Mouse (Mus musculus) liver, embryonic 14.5 days (tissue): ENCODE measurements around the gene Ltb4r2. TPM values are rescaled to one million over a fixed set of nuclear protein-coding genes. Genes with fewer than 3 reads are reported as not detected.

Experiments used
- ATAC-seq: fragments of 200-750 bp; cut with Nextera tagmentation; 2 replicates; pipeline ENCODE4 v1.8.0; 2017; ENCODE audit warnings: moderate number of reproducible peaks, mild to moderate bottlenecking, moderate library complexity; ENCODE audit not compliant: insufficient read depth
- DNase-seq, 3 experiments: peaks; one replicate each; pipeline ENCODE4 v3.0.0-alpha.2; 2012 to 2013; ENCODE audit warnings: low read depth in 3 of 3, low spot score in 3 of 3
- H3K27ac ChIP-seq: fragments of 300-500 bp; sonication (generic); 2 replicates; pipeline ENCODE4 v1.5.1; 2014; ENCODE audit warnings: moderate library complexity, mild to moderate bottlenecking, control low read depth, inconsistent platforms
- H3K27me3 ChIP-seq: fragments of 300-500 bp; sonication (generic); 2 replicates; pipeline ENCODE4 v1.6.1; 2014; ENCODE audit warnings: mild to moderate bottlenecking, low read length, moderate library complexity; ENCODE audit not compliant: control insufficient read depth, insufficient read depth
- H3K36me3 ChIP-seq: fragments of 300-500 bp; sonication (generic); replicated peaks from 2 replicates; pipeline ENCODE4 v1.6.1; 2014; ENCODE audit warnings: low read depth; ENCODE audit not compliant: control insufficient read depth, insufficient read depth
- H3K4me1 ChIP-seq, 2 experiments: fragments of 200-500 bp in 1 of 2; fragments of 300-500 bp in 1 of 2; sonication (generic) in 1 of 2; replicated peaks; 2 replicates each; pipeline ENCODE4 v1.6.1; 2012 to 2014; ENCODE audit warnings: antibody characterized with exemption in 1 of 2, inconsistent platforms in 1 of 2, low read length in 1 of 2; ENCODE audit not compliant: control insufficient read depth in 2 of 2, insufficient read depth in 2 of 2
- H3K4me2 ChIP-seq: fragments of 300-500 bp; sonication (generic); 2 replicates; pipeline ENCODE4 v1.6.1; 2014; ENCODE audit warnings: low read depth, mild to moderate bottlenecking, control low read depth, moderate library complexity
- H3K4me3 ChIP-seq, 2 experiments: fragments of 200-500 bp in 1 of 2; fragments of 300-500 bp in 1 of 2; sonication (generic) in 1 of 2; 2 replicates each; pipeline ENCODE4 v1.5.1; 2012 to 2014; ENCODE audit warnings: low read depth in 2 of 2, low read length in 2 of 2, mild to moderate bottlenecking in 2 of 2, control low read depth in 1 of 2, inconsistent platforms in 1 of 2, moderate library complexity in 1 of 2; ENCODE audit not compliant: insufficient read depth in 1 of 2
- H3K9ac ChIP-seq: fragments of 300-500 bp; sonication (generic); replicated peaks from 2 replicates; pipeline ENCODE4 v1.6.1; 2014; ENCODE audit warnings: mild to moderate bottlenecking, control low read depth, moderate library complexity
- H3K9me3 ChIP-seq: fragments of 300-500 bp; sonication (generic); 2 replicates; pipeline ENCODE4 v1.6.1; 2016; ENCODE audit warnings: low read length, mixed read lengths; ENCODE audit not compliant: control insufficient read depth
- CTCF ChIP-seq: IDR thresholded peaks from 2 replicates; pipeline ENCODE4 v1.5.1; 2016; ENCODE audit warnings: antibody characterized with exemption, low read depth, control low read depth
- EP300 ChIP-seq: IDR thresholded peaks from 2 replicates; pipeline ENCODE4 v1.6.1; 2016; ENCODE audit warnings: antibody characterized with exemption, low read depth
- WGBS: fragments of 180-500 bp; shearing (Covaris S2); extraction: QIAGEN DNeasy Blood & Tissue Kit; methylation state at CpG from one replicate; pipeline ENCODE4 v1.1.7; 2014; ENCODE audit not compliant: insufficient replicate concordance; 5-methylcytosine and 5-hydroxymethylcytosine counted together
- polyA plus RNA-seq, 2 experiments: library from polyadenylated mRNA; depleted of rRNA in 1 of 2; stranded (reverse) in 1 of 2; unstranded in 1 of 2; fragments of >200 nt; fragmentation: Nextera tagmentation in 1 of 2; extraction: Ambion mirVana in 1 of 2; gene quantifications; 2 replicates each; pipeline versions ENCODE4 v1.2.1 to v1.2.3; 2012 to 2014

Ltb4r2 gene
- polyA plus RNA-seq, 2 experiments: 0.67 TPM

DNA sequence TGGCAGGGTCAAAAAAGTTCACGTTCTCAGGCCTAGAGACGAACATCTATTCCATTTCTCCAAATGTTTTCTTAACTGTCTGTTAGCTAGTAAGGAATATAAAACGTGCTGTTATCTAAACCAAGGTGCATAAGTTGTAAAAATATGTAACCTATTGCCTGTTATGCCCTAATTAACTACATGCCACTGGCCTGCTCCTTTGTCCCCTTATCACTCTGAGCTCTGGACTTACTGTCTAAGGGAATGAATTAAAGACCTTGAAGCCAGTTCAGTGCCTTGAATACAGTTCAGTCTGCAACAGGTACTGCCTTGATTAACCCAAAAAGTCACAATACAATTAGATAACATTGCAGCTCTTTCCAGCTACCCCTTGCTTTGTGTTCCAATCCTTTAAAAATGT, 25.9 kb upstream of the Ltb4r2 start:
- 49% methylated on average over 3 of the region's 3 CpGs for WGBS
- no peaks in the 10 kb centered on the region for H3K36me3 ChIP-seq

DNA sequence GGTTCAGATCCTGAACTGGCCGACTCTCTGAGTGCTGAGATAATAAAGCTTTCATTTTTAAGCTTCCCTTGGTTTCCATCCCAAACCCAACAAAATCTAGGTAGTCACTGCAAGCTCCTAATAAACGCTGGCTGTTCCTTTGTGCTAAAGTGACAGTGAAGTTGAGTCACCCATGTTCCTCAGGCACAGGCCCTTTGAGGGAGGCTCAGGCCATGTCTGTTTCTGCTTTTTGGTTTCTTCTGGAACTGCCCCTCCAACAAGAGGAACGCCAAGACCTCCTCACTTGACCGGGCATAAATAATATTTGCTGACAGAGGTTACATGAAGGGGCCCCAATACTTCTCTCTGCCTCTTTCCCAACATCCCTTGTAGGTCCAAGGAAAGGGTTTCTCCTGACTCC, 25.5 kb upstream of the Ltb4r2 start:
- Histone ChIP-seq H3K36me3 (no peaks in the 10 kb centered on the region), H3K27me3 (no peaks in the 10 kb centered on the region), H3K9ac (no peak overlapping the region), H3K27ac (no peak overlapping the region), H3K9me3 (no peaks in the 10 kb centered on the region), H3K4me1 (no peaks in the 10 kb centered on the region), H3K4me3 (no peak overlapping the region), H3K4me2 (no peak overlapping the region)
- 45% methylated on average over 4 of the region's 4 CpGs for WGBS
- DNase-seq (no peak), ATAC-seq (no peak)
- no peak for TF ChIP-seq EP300
- no peak for TF ChIP-seq CTCF

More for the DNA sequence above, 25.9 kb upstream of the Ltb4r2 start:
- ATAC-seq (no peak), DNase-seq (no peak)
- Histone ChIP-seq H3K9me3 (no peaks in the 10 kb centered on the region), H3K9ac (no peak overlapping the region), H3K27me3 (no peaks in the 10 kb centered on the region), H3K4me1 (no peaks in the 10 kb centered on the region), H3K4me3 (no peak overlapping the region), H3K27ac (no peak overlapping the region), H3K4me2 (no peak overlapping the region)
- TF ChIP-seq EP300: no peak
- TF ChIP-seq CTCF: no peak

DNA sequence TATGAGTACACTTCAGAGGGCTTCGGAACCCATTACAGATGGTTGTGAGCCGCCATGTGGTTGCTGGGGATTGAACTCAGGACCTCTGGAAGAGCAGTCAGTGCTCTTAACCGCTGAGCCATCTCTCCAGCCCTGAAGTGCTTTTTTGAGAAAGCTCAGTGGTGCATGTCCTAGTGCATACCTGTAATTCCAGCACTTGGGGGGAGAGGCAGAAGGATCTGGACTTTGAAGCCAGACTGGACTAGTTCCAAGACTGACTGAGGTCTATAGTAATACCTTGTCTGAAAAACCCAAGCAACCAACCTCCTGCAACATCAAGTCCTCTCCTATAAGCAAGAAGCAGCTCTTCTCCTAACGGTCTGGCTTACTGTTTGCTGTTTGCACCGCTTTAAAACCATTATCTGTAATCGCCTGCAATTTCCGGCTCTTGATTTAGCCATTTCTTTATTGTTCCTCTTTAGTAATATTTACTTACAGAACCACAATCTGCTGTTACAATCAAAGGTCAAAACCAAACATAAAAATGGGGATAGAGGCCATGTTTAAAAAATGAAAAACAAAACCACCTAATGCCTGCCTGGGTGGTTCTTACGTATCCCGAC, 24.0 kb upstream of the Ltb4r2 start:
- DNase-seq (no peak), ATAC-seq (no peak)
- Histone ChIP-seq H3K27me3 (no peaks in the 10 kb centered on the region), H3K4me1 (no peaks in the 10 kb centered on the region), H3K9me3 (no peaks in the 10 kb centered on the region), H3K4me3 (no peak overlapping the region), H3K36me3 (no peaks in the 10 kb centered on the region), H3K9ac (no peak overlapping the region), H3K27ac (no peak overlapping the region), H3K4me2 (no peak overlapping the region)
- TF ChIP-seq CTCF (no peak), EP300 (no peak)
- WGBS: 66% methylated on average over 9 of the region's 9 CpGs

DNA sequence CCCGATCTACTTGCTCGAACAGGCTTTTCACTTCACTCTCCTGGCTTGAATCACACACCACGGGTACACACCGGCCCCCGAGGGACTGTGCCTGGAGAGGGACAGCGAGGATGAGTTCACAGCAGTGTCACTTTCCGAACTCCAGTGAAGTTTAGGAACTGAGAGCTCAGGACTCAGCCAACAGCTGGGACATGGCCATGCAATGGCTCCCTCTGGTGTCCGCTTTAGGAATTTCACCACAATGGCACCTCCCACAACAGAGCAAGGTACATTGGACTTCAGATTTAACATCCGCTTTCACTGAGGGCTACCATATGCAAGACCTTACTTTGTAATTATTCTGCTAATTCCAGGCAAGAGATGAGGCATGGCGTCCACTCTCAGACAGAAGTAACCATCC, 17.5 kb upstream of the Ltb4r2 start:
- peak; percentile 99 for TF ChIP-seq CTCF
- TF ChIP-seq EP300: no peak
- peak; percentile 37 for ATAC-seq
- WGBS: 19% methylated on average over 10 of the region's 10 CpGs
- no peaks in the 10 kb centered on the region for H3K27me3 ChIP-seq
- H3K36me3 ChIP-seq: no peaks in the 10 kb centered on the region
- H3K27ac ChIP-seq: no peak overlapping the region
- no peak overlapping the region for H3K4me3 ChIP-seq
- no peak overlapping the region for H3K9ac ChIP-seq
- H3K4me2 ChIP-seq: peak overlapping the region; percentile 32; the same call in 1 of the 2 replicates
- H3K9me3 ChIP-seq: no peaks in the 10 kb centered on the region
- H3K4me1 ChIP-seq: peaks cover 9 to 12% of the 10 kb centered on the region in 2 experiments; a peak in 3 of 4 replicates
- peak; percentile 57 to 68 (median 66) for DNase-seq

DNA sequence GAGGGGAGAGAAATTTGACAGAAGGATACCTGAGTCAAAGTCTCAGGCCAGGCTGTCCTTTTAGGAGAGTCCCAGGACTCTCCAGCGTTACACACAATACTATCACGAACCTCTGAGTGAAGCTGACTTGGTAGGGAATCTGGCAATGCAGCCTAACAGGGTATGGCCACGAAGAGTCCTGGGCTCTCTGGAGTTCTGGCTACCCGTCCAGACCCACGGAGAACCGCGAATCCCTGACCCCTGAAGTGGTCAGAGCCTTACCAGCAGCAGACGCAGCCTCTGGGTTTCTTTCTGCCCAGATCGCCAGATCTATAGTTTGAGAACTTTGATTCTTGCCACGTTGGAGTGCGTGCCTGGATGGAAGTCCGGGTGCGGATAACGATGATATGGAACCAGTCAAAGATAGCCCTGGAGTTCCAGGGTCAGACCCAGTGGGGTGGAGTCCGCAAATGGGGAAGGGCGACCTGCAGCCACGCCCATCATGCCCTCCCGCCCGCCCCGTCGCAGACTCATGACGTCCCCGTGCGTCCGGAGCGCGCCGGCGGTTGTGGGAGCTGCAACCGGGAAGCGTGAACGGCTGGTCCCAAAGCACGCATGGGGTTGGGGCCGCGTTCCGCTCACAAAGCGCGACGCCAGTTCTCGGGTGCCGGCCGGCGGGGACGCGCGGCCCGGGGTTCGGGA, 15.9 kb upstream of the Ltb4r2 start, which contains the start of the genes Dhrs1 and Nop9:
Gene Dhrs1, minus strand, starts transcription at position 511 of the 681 bp plus-strand sequence.
Gene Nop9, plus strand, starts transcription at position 514 of the 681 bp plus-strand sequence.
- peak within 1 kb of the TSS; percentile 69 to 90 for H3K4me3 ChIP-seq
- H3K36me3 ChIP-seq: peaks cover 10% of the 10 kb centered on the region
- H3K9ac ChIP-seq: peak within 1 kb of the TSS; percentile 76
- H3K4me2 ChIP-seq: peak within 1 kb of the TSS; percentile 96
- H3K9me3 ChIP-seq: no peaks in the 10 kb centered on the region
- TF ChIP-seq EP300 (no peak), CTCF (no peak)
- 2% methylated on average over 48 of the region's 48 CpGs for WGBS
- ATAC-seq: peak; percentile 92
- H3K4me1 ChIP-seq: peaks cover 9 to 12% of the 10 kb centered on the region in 2 experiments; a peak in 3 of 4 replicates
- H3K27me3 ChIP-seq: no peaks in the 10 kb centered on the region
- H3K27ac ChIP-seq: peak within 1 kb of the TSS; percentile 18; the same call in 1 of the 2 replicates
- peak; percentile 71 to 77 (median 73) for DNase-seq
